Mouse (Mus musculus) spleen, adult 2 months (tissue): ENCODE measurements around the gene Tex19.1.

ENCODE experiments used
- CTCF ChIP-seq: fragments of 200-500 bp; IDR thresholded peaks from 2 replicates; pipeline ENCODE4 v1.5.1; 2011; ENCODE audit warnings: mild to moderate bottlenecking, inconsistent platforms; ENCODE audit not compliant: insufficient read depth, insufficient read length, insufficient replicate concordance; ENCODE audit errors: extremely low read depth
- POLR2A ChIP-seq: fragments of 200-500 bp; IDR thresholded peaks from 2 replicates; pipeline ENCODE4 v1.6.1; 2011; ENCODE audit warnings: low read depth, low read length, inconsistent platforms

DNA sequence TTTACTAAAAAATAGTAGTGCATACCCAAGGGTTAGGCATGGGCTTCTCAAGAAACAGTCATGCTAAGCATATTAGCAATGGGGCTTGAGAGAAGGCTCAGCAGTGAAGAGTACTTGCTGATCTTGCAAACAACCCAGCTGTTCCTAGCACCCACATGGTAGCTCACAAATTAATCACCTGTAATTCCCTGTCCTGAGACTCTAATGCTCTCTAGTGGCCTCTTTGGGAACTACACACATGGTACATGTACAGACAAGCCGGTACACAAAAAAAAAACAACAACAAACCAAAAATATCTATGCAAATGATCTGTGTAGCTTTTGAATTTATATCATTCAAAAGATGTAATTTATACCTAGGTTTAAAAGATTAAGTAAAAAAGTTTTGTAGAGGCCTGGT, 19.5 kb upstream of the Tex19.1 start:
- no peak for TF ChIP-seq CTCF
- no peak for TF ChIP-seq POLR2A
